Mouse (Mus musculus): ENCODE results near the gene Nmt1. TPM values are rescaled to one million over a fixed set of nuclear protein-coding genes. Genes with fewer than 3 reads are reported as not detected.
A peak's percentile ranks its signal among the peaks of the same experiment; 100 is the strongest.

Nmt1 gene
- polyA plus RNA-seq, 1 experiment from 2014 or later = 56.8 TPM

DNA sequence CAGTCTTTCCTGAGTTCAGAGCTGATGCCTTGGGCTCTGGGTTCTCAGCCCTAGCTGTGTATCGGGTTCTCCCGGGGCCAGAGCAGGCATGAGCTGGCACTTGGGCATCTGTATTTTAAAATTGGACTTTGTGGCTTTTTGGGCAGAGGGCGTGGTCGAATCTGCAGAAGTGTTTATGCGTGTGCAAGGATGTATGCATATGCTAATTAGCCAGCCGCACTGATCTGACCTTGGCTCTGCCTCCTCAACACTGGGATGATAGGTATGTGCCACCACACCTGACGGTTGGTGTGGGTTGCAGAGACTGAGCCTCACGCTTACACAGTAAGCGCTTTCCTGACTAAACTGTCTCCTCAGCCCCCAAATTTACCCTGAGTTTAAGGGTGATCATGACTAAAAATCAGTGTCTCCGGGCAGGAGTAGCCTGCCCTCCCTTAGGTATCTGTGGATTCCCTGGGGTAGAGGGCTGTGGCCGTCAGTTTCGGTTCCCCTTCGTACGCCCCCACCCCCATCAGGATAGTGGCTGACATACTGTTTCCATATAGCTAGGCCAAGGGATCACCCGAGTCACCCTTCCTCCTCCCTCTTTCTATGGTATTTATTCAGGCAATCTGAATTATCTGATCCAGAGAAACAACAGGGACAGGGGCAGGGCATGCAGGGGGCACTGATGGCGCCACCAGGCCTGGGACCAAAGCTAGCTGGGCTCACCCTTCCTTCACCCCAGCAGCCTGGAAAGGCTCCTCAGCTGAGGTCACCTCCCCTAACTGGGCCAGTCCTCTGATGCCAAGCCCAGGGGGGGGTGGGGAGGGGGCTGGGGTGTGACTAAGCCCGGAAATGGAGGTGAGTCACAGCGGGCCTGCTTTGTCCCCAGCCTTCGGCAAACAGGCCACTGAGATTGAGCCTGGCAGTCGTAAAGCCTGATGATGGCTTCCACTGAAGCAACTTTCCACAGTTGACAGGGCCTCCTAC is 66.2 kb downstream of the Nmt1 start:
- Histone ChIP-seq H3K27ac (no peak overlapping the region), H3K4me1 (peaks cover 23% of the 10 kb centered on the region), H3K4me3 (no peak overlapping the region), H3K9ac (no peak overlapping the region), H3K9me3 (no peaks in the 10 kb centered on the region), H3K4me2 (no peak overlapping the region), H3K27me3 (no peaks in the 10 kb centered on the region), H3K36me3 (no peaks in the 10 kb centered on the region)
- no peak for ATAC-seq (ENCODE audit: borderline replicate concordance, extremely low read depth, low FRiP score, low TSS enrichment)
- 67% methylated on average over 20 of the region's 20 CpGs for WGBS

DNA sequence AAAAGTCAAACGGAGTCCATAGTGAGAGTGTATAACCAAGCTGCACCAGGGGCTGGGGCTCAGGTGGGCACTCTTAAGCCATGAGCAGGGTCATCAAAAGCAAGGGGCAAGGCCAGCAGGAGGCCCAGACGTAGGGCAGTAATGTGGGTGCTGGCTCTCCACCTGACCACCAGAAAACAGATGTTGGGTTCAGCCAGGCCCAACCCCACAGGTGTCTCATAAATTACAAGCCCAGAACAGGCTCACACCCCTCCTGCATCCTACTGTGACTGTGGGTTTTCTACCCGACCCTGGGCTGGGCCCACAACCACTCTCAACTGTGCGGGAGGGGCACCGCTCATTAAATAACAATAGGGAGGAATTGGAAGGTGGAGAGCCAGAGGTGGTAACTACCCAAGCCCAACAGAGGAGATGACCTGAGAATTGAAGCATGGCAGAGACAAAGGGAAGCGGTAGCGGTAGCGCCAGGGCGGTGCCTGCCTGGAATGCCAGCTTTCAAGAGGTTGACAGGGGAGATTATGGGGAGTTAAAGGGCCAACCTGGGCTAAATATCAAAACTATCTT is 67.2 kb downstream of the Nmt1 start:
- Histone ChIP-seq H3K9me3 (no peaks in the 10 kb centered on the region), H3K4me2 (no peak overlapping the region), H3K9ac (no peak overlapping the region), H3K27me3 (peaks cover under 1% of the 10 kb centered on the region; the same call in 1 of the 2 replicates), H3K4me3 (no peak overlapping the region), H3K4me1 (peaks cover 23% of the 10 kb centered on the region), H3K27ac (no peak overlapping the region), H3K36me3 (no peaks in the 10 kb centered on the region)
- 77% methylated on average over 9 of the region's 9 CpGs for WGBS
- ATAC-seq (ENCODE audit: borderline replicate concordance, extremely low read depth, low FRiP score, low TSS enrichment) = no peak

DNA sequence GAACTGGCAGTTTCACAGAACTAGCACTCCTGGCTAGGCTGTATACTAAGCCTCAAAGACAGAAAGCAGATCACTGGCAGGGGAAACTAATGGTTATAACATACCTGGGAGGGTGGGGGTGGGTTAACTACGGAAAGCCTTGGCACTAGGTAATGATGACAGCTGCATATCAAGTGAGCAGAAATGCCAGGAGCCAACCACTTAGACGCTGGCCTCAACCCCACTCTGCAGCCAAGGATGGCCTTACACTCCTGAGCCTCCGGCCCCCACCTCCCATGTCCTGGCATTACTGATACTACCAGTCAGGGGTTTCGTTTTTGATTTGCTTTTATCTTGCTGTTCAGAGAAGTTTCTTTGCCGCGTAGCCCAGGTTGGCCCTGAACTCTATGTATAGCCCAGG is 67.8 kb downstream of the Nmt1 start:
- Histone ChIP-seq H3K36me3 (no peaks in the 10 kb centered on the region), H3K9ac (no peak overlapping the region), H3K27ac (no peak overlapping the region), H3K4me2 (no peak overlapping the region), H3K27me3 (peaks cover 7% of the 10 kb centered on the region; the same call in 1 of the 2 replicates), H3K4me3 (no peak overlapping the region), H3K9me3 (no peaks in the 10 kb centered on the region), H3K4me1 (peaks cover 23% of the 10 kb centered on the region)
- ATAC-seq (ENCODE audit: borderline replicate concordance, extremely low read depth, low FRiP score, low TSS enrichment) = no peak
- WGBS = 86% methylated on average over 6 of the region's 6 CpGs

GRCm38 (mm10) chr11:103096979-103097894 is 69.2 kb downstream of the Nmt1 start:
- H3K4me1 ChIP-seq = peaks cover 35% of the 10 kb centered on the region
- H3K36me3 ChIP-seq = no peaks in the 10 kb centered on the region
- 13% methylated on average over 22 of the region's 22 CpGs for WGBS
- 0 out of 2 replicates have a peak, but pooled peaks have one; percentile 32 for ATAC-seq (ENCODE audit: borderline replicate concordance, extremely low read depth, low FRiP score, low TSS enrichment)
- peak overlapping the region; percentile 66 for H3K27ac ChIP-seq
- peak overlapping the region; percentile 47 for H3K4me2 ChIP-seq
- H3K9ac ChIP-seq = no peak overlapping the region
- no peaks in the 10 kb centered on the region for H3K9me3 ChIP-seq
- H3K4me3 ChIP-seq = peak overlapping the region; percentile 8
- H3K27me3 ChIP-seq = peaks cover 19% of the 10 kb centered on the region

GRCm38 (mm10) chr11:103098531-103099190 is 70.7 kb downstream of the Nmt1 start:
- no peak overlapping the region for H3K4me2 ChIP-seq
- no peaks in the 10 kb centered on the region for H3K9me3 ChIP-seq
- no peak overlapping the region for H3K27ac ChIP-seq
- H3K4me1 ChIP-seq = peaks cover 46% of the 10 kb centered on the region
- H3K4me3 ChIP-seq = no peak overlapping the region
- WGBS = 66% methylated on average over 11 of the region's 11 CpGs
- peaks cover 22% of the 10 kb centered on the region for H3K27me3 ChIP-seq
- no peak for ATAC-seq (ENCODE audit: borderline replicate concordance, extremely low read depth, low FRiP score, low TSS enrichment)
- H3K9ac ChIP-seq = no peak overlapping the region
- no peaks in the 10 kb centered on the region for H3K36me3 ChIP-seq

DNA sequence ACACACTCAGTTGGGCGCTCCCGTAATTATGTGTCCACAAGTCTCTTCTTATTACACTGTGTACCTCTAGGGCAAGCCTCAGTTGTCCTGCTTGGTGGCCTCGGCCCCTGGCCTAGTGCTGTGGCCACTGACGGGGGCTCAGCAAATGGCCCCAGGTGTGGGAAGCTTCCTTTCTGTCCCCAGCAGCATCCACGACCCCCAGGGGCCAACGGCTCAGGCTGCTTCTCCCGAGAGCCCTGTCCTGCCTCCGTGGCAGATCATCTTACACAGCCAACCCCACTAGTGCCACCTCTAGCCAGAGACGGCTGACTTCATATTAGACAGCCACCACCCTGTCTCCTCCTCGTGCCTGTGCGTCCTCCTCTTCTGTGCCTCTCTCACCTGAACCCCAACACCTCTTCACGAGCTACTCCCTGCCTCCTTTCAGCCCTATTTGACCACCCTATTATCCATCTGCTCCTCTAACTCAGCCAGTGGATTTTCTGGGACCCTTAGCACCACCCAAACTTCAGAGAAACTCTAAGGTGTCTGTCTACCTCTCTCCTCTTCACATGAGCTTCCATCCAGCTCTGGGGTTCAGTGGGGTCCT is 71.5 kb downstream of the Nmt1 start:
- WGBS = 50% methylated on average over 12 of the region's 12 CpGs
- H3K27ac ChIP-seq = no peak overlapping the region
- no peaks in the 10 kb centered on the region for H3K36me3 ChIP-seq
- peaks cover 25% of the 10 kb centered on the region for H3K27me3 ChIP-seq
- no peaks in the 10 kb centered on the region for H3K9me3 ChIP-seq
- H3K4me3 ChIP-seq = no peak overlapping the region
- ATAC-seq (ENCODE audit: borderline replicate concordance, extremely low read depth, low FRiP score, low TSS enrichment) = no peak
- no peak overlapping the region for H3K9ac ChIP-seq
- H3K4me1 ChIP-seq = peaks cover 40% of the 10 kb centered on the region
- no peak overlapping the region for H3K4me2 ChIP-seq

GRCm38 (mm10) chr11:103100361-103100760 is 72.4 kb downstream of the Nmt1 start:
- H3K4me1 ChIP-seq = peaks cover 38% of the 10 kb centered on the region
- peaks cover 25% of the 10 kb centered on the region for H3K27me3 ChIP-seq
- 52% methylated on average over 8 of the region's 8 CpGs for WGBS
- no peaks in the 10 kb centered on the region for H3K9me3 ChIP-seq
- no peaks in the 10 kb centered on the region for H3K36me3 ChIP-seq
- no peak overlapping the region for H3K9ac ChIP-seq
- ATAC-seq (ENCODE audit: borderline replicate concordance, extremely low read depth, low FRiP score, low TSS enrichment) = no peak
- no peak overlapping the region for H3K4me3 ChIP-seq
- no peak overlapping the region for H3K4me2 ChIP-seq
- no peak overlapping the region for H3K27ac ChIP-seq

GRCm38 (mm10) chr11:103101481-103101865 is 73.5 kb downstream of the Nmt1 start, which contains the start of the genes Plcd3 and Acbd4:
Gene Plcd3, minus strand, starts transcription at chr11:103101658.
Gene Acbd4, plus strand, starts transcription at chr11:103101682.
- peaks cover 25% of the 10 kb centered on the region for H3K27me3 ChIP-seq
- peak; percentile 46 for ATAC-seq (ENCODE audit: borderline replicate concordance, extremely low read depth, low FRiP score, low TSS enrichment)
- H3K4me3 ChIP-seq = peak within 1 kb of the TSS; percentile 56
- under 1% methylated on average over 26 of the region's 34 CpGs for WGBS
- H3K4me1 ChIP-seq = peaks cover 37% of the 10 kb centered on the region
- H3K27ac ChIP-seq = no peak within 1 kb of the TSS
- H3K4me2 ChIP-seq = peak within 1 kb of the TSS; percentile 91
- no peaks in the 10 kb centered on the region for H3K36me3 ChIP-seq
- H3K9ac ChIP-seq = peak within 1 kb of the TSS; percentile 58
- H3K9me3 ChIP-seq = no peaks in the 10 kb centered on the region

GRCm38 (mm10) chr11:103101866-103102501 is 74.0 kb downstream of the Nmt1 start:
- Histone ChIP-seq H3K4me2 (peak overlapping the region; percentile 91), H3K27ac (no peak overlapping the region), H3K9me3 (no peaks in the 10 kb centered on the region), H3K9ac (peak overlapping the region; percentile 58), H3K4me3 (peak overlapping the region; percentile 56), H3K27me3 (peaks cover 25% of the 10 kb centered on the region), H3K36me3 (no peaks in the 10 kb centered on the region), H3K4me1 (peaks cover 32% of the 10 kb centered on the region)
- peak; percentile 12; the same call in 1 of the 2 replicates for ATAC-seq (ENCODE audit: borderline replicate concordance, extremely low read depth, low FRiP score, low TSS enrichment)
- WGBS = 2% methylated on average over 30 of the region's 30 CpGs

DNA sequence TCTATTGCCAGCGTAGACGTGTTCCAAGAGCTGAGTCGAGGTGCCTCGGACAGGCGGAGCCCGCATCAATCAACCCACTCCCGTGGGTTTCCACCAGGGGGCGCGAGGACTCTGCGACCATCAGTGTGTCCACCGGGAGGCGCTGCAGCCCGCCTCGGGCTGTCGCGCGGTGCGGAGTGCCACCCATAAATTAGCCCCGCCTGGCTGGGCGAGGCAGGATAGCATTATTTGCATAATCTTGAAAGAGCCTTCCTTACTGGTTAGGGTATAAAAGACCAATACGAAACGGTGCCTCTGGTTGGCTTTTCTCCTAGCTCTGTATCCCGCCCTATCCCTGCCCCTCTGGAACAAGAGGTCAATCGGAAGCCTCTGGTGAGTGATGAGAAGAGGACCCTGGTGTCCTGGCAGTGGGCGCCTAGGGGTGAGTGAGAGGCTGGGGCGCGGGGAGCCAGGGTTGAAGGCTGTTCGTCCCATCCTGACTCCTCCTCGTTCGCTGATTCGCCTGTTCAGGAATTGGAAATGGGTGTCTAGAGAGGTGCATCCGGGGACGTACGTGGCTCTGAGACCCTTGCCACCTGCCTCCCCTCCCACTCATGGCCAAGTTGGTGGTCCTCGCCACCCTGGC is 74.8 kb downstream of the Nmt1 start:
- ATAC-seq (ENCODE audit: borderline replicate concordance, extremely low read depth, low FRiP score, low TSS enrichment) = peak; percentile 89
- H3K4me1 ChIP-seq = peaks cover 24% of the 10 kb centered on the region

More for the DNA sequence above, 74.8 kb downstream of the Nmt1 start:
- Histone ChIP-seq H3K9ac (peak overlapping the region; percentile 47), H3K27ac (no peak overlapping the region), H3K27me3 (peaks cover 25% of the 10 kb centered on the region), H3K9me3 (no peaks in the 10 kb centered on the region), H3K4me3 (peak overlapping the region; percentile 56), H3K36me3 (no peaks in the 10 kb centered on the region), H3K4me2 (peak overlapping the region; percentile 91)
- under 1% methylated on average over 35 of the region's 35 CpGs for WGBS

All from lung, embryonic 15.5 days (tissue).